Mouse (Mus musculus) liver, postnatal 0 days (tissue): ENCODE results near the gene C5ar1.

ENCODE experiments used
- CTCF ChIP-seq: sonication (generic); IDR thresholded peaks from 2 replicates; pipeline ENCODE4 v1.5.1; 2016; ENCODE audit warnings: antibody characterized with exemption, low read depth
- EP300 ChIP-seq: IDR thresholded peaks from 2 replicates; pipeline ENCODE4 v1.6.1; 2016; ENCODE audit warnings: antibody characterized with exemption, low read depth, mild to moderate bottlenecking

GRCm38 (mm10) chr7:16240978-16241303 lies 18.4 kb downstream of the C5ar1 start:
- TF ChIP-seq EP300 (no peak), CTCF (peak; percentile 26)
